Mouse (Mus musculus): Measurements from ENCODE around the gene Sgsm2.

DNA sequence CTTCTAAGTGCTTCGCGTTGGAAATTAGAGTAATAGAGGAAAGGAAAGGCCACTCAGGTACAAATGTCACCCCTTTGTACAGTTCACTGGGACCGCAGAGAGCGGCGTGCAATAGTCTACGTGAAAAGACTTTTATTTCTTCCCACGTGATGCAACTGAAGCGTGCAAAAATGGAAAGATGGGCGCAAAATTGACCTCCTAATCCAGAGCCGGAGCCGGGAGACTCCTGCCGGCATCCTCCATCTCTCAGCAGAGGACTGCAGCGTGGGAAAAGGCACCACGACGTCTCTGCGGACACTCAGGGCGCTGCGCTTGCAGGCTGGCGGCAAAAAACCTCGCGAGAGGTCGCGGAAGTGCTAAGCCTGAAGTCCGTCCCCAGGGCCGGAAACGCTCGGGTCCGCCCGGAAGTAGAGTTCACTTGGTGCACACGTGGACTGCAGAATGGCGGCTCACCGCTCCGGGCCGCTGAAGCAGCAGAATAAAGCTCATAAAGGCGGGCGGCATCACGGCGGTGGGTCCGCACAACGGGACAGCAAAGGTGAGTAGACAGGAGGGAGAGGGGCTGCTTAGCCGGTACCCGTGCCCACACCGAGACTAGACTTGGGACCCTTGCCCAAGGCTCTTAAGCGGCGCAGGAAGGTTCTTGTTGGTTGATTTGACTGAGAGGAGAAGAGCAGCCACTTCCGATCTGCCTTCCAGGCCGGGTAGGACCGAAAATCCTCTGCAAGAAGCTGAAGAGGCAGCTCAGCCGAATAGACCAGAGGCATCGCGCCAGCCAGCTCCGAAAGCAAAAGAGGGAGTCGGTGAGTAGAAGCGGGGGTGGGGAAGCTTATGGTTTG lies 1.0 kb upstream of the Sgsm2 start, which contains the start of gene Tsr1:
- TF ChIP-seq GATA1 (IDR thresholded peaks at IDR 0.05; ENCODE audit: low read length) (no peak), TAL1 (IDR thresholded peaks at IDR 0.05; ENCODE audit: low read length) (no peak)

All from erythroblast, embryonic 14.5 days (primary cell).